Mouse (Mus musculus) lung, postnatal 0 days (tissue): ENCODE results near the gene Ksr1.
"Not testable (repeated sequence)": the region's sequence is repeated elsewhere in the genome, so short reads cannot be mapped to it uniquely, and the experiment has no call there.

Experiments used
- CTCF ChIP-seq: IDR thresholded peaks from 2 replicates; pipeline ENCODE4 v1.5.1; 2016; ENCODE audit warnings: antibody characterized with exemption, mild to moderate bottlenecking
- EP300 ChIP-seq: IDR thresholded peaks from 2 replicates; pipeline ENCODE4 v1.6.1; 2016; ENCODE audit warnings: antibody characterized with exemption, mild to moderate bottlenecking, control low read depth

DNA sequence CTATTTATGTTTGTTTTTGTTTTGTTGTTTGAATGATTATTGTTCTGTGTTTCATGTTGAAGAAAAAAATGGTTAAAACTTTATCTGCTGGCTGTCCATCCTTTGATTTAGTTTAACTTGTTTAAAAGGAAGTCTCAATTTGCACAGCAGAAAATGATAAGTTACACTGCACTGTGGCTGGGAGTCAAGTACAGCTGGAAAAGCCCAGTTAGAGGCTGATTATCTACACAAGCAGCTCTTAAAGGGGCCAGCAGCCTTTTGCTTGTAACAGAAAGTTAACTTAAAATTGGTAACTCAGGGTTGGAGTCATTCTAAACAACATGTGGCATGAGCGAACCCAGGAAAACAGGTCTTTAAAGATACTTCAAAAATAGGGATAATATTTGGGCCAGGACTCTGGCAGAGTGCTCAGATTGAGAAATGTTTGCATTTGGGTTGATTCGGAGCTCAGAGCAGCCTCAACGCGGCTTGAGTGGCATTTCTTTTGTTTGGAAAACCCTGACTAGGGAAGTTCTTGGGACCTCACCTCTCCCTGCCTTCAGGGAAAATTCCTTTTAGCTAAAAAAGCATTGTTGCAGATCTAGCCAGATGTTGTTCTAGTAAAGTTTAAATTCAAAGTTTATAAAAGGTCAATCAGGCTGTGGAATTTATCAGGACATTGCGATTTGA is 155.2 kb downstream of the Ksr1 start:
- not testable (repeated sequence) for TF ChIP-seq CTCF, EP300
